ENCODE assay signal across 14 mouse cellular contexts in the genomic region with DNA sequence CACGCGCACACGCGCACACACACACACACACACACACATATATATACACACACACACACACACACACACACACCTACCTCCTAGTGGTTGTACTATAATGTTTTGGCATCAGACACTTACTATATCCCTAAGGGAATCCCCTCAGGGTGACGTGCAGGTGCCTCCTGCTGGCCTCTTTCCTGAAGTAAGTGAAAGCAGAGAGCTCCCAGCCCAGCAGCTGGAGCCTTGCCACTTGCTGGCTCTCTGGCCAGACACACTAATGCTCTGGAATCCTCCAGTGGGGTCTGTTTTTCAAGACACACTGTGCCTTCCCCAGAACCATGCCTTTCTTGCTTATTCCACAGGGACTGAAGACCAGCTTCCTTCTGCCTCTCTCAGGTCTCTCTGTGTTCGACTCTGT. TPM values are rescaled to one million over a fixed set of nuclear protein-coding genes. Genes with fewer than 3 reads are reported as not detected.
DNase-seq lines count a peak whose midpoint lies in the region; ATAC-seq lines count a peak whose summit lies in the region.
"Had no signal": no experiment of that assay in that cellular context is flagged by ENCODE, and none has a peak within 500 bp of the region (broad histone marks: within the 10 kb centered on the region; RNA-seq: fewer than 3 reads in every experiment).

No protein-coding gene starts in this region.

- H3K9me3 ChIP-seq in hindbrain, embryonic 13.5 days, result no peaks in the 10 kb centered on the region
- no peaks in the 10 kb centered on the region for H3K9me3 ChIP-seq in hindbrain, embryonic 12.5 days (replicated peaks)
- H3K9me3 ChIP-seq in neural tube, embryonic 15.5 days (replicated peaks), result no peaks in the 10 kb centered on the region
- H3K9me3 ChIP-seq: hindbrain, embryonic 15.5 days; neural tube, embryonic 13.5 days had no signal

- H3K9ac ChIP-seq in hindbrain, embryonic 13.5 days, result no peak overlapping the region
- H3K9ac ChIP-seq in hindbrain, embryonic 12.5 days, result no peak overlapping the region
- no peak overlapping the region for H3K9ac ChIP-seq in neural tube, embryonic 15.5 days (replicated peaks)
- H3K9ac ChIP-seq: hindbrain, embryonic 15.5 days; liver, postnatal 0 days; neural tube, embryonic 13.5 days had no signal

- H3K36me3 ChIP-seq in hindbrain, embryonic 13.5 days, result peaks cover 29% of the 10 kb centered on the region
- H3K36me3 ChIP-seq in hindbrain, embryonic 12.5 days, result 0 out of 2 replicates have a peak, but pooled peaks cover 13% of the 10 kb centered on the region
- H3K36me3 ChIP-seq in neural tube, embryonic 15.5 days, result peaks cover 6% of the 10 kb centered on the region

- no peak overlapping the region for H3K4me3 ChIP-seq in hindbrain, embryonic 13.5 days
- H3K4me3 ChIP-seq in hindbrain, embryonic 12.5 days, result no peak overlapping the region
- H3K4me3 ChIP-seq in neural tube, embryonic 15.5 days (replicated peaks), result no peak overlapping the region
- H3K4me3 ChIP-seq: hindbrain, embryonic 15.5 days; neural tube, embryonic 13.5 days had no signal

- DNase-seq in neural tube, embryonic 10.5 days (ENCODE audit: extremely low spot score, low spot score), result no peak
- peak; percentile 54 for DNase-seq in gastrocnemius, adult 18-20 months (ENCODE audit: low spot score)
- DNase-seq in skeletal muscle tissue, adult 2 months (ENCODE audit: low read depth, low spot score), result peak; percentile 27
- no peak for DNase-seq in embryo, embryonic 11 days
- no peak for DNase-seq in ovary, postnatal 14 days (ENCODE audit: low spot score)
- DNase-seq: liver, postnatal 0 days; right cerebral cortex, postnatal 14 days had no signal

- H3K27ac ChIP-seq in hindbrain, embryonic 13.5 days, result 0 out of 2 replicates have a peak overlapping the region, but pooled peaks have one; percentile 40
- H3K27ac ChIP-seq in hindbrain, embryonic 12.5 days, result no peak overlapping the region
- 0 out of 2 replicates have a peak overlapping the region, but pooled peaks have one; percentile 13 for H3K27ac ChIP-seq in neural tube, embryonic 15.5 days (replicated peaks)
- H3K27ac ChIP-seq: hindbrain, embryonic 15.5 days; neural tube, embryonic 13.5 days had no signal

- ATAC-seq in hindbrain, embryonic 13.5 days (ENCODE audit: low FRiP score), result no peak
- ATAC-seq in hindbrain, embryonic 12.5 days (ENCODE audit: low FRiP score), result no peak
- no peak for ATAC-seq in neural tube, embryonic 15.5 days (ENCODE audit: low FRiP score)
- ATAC-seq: forebrain, embryonic 16.5 days; liver, postnatal 0 days had no signal

- peaks cover 10% of the 10 kb centered on the region for H3K4me1 ChIP-seq in hindbrain, embryonic 13.5 days (replicated peaks)
- H3K4me1 ChIP-seq in hindbrain, embryonic 12.5 days, result no peaks in the 10 kb centered on the region
- peaks cover 11% of the 10 kb centered on the region for H3K4me1 ChIP-seq in neural tube, embryonic 15.5 days

- no peaks in the 10 kb centered on the region for H3K27me3 ChIP-seq in hindbrain, embryonic 13.5 days
- H3K27me3 ChIP-seq in hindbrain, embryonic 12.5 days, result no peaks in the 10 kb centered on the region
- H3K27me3 ChIP-seq in neural tube, embryonic 15.5 days (replicated peaks), result no peaks in the 10 kb centered on the region
- H3K27me3 ChIP-seq: hindbrain, embryonic 15.5 days; neural tube, embryonic 13.5 days had no signal

- 89% methylated on average over 6 of the region's 6 CpGs for WGBS in hindbrain, embryonic 13.5 days
- WGBS in hindbrain, embryonic 12.5 days, result 83% methylated on average over 6 of the region's 6 CpGs
- 86% methylated on average over 6 of the region's 6 CpGs for WGBS in neural tube, embryonic 15.5 days

- no peak overlapping the region for H3K4me2 ChIP-seq in hindbrain, embryonic 13.5 days
- H3K4me2 ChIP-seq in hindbrain, embryonic 12.5 days (replicated peaks), result no peak overlapping the region
- no peak overlapping the region for H3K4me2 ChIP-seq in neural tube, embryonic 15.5 days
- H3K4me2 ChIP-seq: hindbrain, embryonic 15.5 days; midbrain, embryonic 11.5 days; neural tube, embryonic 13.5 days had no signal

RNA-seq across cellular contexts. Expression of gene Dlg5, which starts 48.8 kb away (rescaled TPM):
- 18.7 and 20.5 TPM in 2 replicates for polyA plus RNA-seq in hindbrain, embryonic 13.5 days (2015; fragmentation: Nextera tagmentation; extraction: Ambion mirVana)
- 21.8 and 23.6 TPM in 2 replicates for polyA plus RNA-seq in hindbrain, embryonic 12.5 days (2016; fragmentation: Nextera tagmentation; extraction: Ambion mirVana)
- polyA plus RNA-seq in neural tube, embryonic 15.5 days (2015; fragmentation: Nextera tagmentation; extraction: Ambion mirVana), result 17.5 and 19.9 TPM in 2 replicates
- 1 to 10 TPM; 5.5 to 6.7 TPM for total RNA-seq in gastrocnemius, adult 18-20 months (2021)

Comparison
In these comparisons a context has a peak if more than half of its experiments do, and no peak if none do; other contexts are left out.
1. DNase-seq: peak in gastrocnemius, adult 18-20 months (single experiment) and skeletal muscle tissue, adult 2 months (single experiment); none in neural tube, embryonic 10.5 days (single experiment), embryo, embryonic 11 days (single experiment) and ovary, postnatal 14 days (single experiment).